Mouse (Mus musculus) right cerebral cortex, postnatal 14 days (tissue): ENCODE results near the gene Psmf1.

ENCODE experiments used
- DNase-seq: peaks from one replicate; pipeline ENCODE4 v3.0.0; 2022

The Psmf1 gene

DNA sequence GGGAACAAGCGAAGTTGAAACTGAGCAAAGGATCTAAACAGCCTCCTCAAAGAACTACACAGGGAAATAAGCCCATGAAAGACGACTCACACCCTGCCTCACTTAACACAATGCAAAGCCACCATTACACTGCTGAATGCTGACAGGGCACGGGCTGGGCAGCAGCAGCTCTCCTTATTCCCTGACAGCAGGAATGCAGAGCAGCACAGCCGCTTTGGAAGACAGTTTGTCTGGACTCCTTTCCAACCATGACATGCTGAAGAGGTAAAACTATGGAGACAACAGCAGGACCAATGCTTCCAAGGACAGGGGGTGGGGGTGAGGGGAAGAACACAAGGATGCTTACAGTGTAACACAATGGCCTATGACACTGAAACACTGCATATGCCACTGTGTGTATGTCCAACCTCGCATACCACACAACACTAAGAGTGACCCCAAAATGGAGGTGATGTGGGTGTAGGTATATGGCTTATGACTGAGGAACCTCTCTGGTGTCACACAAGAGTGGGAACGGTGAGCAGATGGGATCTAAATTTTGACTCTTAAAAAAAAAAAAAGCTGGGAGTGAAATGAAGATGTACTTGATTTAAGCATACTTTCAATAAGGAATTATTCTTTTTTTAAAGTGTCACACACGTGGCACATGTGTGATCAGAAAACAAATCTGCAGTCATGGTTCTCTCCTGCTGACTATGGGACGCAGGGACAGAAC lies 10.7 kb downstream of the Psmf1 start:
- no peak for DNase-seq

DNA sequence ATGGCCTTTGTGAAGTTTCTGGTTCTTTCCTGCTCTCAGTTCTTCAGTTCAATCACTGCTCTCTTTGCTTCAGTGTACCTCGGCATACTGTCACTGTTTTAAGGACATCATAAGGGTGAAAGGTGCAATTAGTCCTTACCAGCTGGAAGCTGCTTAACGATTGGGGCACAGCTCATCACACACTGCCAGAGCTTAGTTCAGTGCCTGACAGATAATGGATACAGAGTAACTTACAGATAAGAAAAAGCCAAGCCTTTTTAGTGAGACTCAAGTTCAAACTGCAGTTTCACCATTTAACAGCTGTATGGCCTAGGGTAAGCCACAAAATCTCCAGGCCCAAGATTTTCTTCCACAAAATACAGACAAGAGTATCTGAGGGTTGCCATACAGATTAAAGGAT lies 19.9 kb downstream of the Psmf1 start:
- DNase-seq: no peak

DNA sequence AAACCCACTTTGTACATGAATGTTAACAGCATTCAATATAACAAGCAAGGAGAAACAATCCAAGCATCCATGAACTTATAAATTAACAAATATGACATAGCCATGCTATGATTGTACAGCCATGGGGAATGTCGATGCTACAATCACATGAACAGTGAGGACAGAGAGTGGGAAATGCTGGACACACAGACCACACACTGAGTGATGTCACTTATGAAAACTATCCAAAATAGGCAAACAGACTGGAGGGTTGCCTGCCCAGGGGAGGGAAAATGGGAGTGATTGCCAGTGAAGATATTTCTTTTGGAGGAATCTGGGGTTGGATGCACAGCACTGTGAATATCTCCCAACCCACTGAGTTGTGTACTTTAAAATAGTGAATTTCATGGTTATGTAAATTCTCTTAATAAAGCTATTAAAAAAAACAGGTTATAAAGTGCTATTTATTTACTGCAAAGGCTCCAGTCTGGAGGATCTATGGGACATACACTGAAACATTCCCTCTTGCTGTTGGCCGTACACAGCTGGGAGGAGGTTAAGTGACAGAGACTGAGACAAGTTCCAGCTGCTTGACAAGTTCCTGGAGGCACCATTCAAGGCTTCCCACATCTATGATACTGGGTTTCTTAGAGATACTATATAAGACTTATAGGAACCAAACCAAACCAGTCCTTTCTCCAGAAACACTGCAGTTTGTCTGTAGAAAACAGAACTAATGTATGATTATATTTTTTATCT lies 27.5 kb downstream of the Psmf1 start:
- DNase-seq: no peak

- DNase-seq: no peak
Measured at GRCm38 (mm10) chr2:151715526-151715925, 28.5 kb downstream of the Psmf1 start.

DNA sequence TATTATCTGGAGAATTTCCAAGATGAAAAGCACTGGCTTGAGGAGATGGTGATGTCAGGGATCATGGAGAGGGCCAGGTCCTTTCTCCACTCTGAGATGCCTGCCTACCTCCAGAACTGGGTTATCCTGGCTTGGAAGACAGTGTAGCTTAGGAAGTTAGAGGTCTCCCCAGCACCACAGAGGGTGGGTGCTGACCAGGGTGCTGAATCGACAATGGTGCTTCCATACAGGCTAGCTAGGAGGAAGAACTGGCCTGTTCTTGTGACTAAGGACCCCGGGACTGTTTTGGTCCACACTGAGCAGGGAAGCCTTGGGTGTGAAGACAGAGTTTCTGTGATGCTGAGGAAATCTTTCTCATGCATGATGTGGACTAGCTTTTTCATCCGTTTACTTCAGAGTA lies 31.3 kb downstream of the Psmf1 start:
- no peak for DNase-seq

DNA sequence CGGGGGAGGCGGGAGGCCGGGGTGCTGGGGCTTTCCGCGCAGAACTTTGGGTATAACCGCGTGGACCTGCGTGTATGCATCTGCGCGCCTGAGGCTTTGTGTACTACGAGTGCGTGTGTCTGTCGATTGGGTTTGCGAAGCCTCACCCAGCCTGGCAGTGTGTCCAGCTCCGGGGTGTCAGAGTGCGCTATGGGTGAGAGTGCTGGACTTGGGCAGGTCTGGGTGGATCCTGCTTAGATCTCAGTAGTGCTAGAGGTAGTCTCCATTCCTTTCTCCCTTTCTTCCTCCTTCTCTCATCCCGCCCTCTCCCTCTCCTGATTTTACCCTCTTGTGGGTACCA lies 41.2 kb downstream of the Psmf1 start:
- DNase-seq: peak; percentile 24

- peak; percentile 62 for DNase-seq
Measured at GRCm38 (mm10) chr2:151702146-151702850, 41.7 kb downstream of the Psmf1 start.

DNA sequence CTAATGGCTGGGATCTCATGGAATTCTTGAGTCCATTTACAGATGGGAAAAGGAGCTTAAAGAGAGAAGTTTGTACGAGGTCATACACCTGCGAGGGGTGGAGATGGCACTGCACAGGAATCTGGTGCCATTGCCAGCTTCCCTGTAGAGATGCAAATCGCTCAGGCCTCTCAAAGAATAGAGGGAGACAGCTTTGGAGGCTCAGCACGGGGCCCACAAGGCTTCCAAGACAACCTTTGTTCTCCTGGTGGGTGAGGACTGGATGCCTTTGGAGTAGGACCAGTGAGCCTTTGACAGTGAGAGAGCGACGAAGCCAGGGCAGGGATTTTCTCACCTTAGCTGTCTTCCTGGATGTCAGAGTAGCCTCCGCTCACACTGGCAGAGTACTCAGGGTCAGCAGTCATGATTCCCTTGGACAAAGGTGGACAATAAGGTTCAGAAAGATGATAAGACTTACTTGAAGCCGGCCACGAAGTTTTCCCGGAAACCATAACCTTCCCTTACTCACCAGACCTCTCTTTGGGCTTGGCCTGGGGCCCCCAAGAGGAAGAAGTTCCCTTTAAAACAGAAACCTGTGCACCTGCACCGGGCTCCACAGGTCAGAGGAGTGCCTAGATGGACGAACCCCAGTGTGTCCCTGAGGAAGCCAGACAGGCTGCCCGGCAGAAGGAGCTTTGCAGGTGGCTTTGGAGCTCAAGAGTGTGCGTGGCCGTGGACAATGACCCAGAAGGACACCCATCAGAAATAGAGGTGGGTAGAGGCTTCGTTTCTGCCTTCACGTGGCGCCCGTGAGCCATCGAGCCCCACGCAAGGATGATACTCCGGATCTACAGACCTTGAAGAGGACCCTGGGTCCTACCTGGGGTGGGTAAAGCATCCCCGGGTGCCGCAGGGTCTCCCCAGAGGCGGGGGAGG lies 42.5 kb downstream of the Psmf1 start, which contains the start of gene Tmem74b:
Tmem74b (plus strand) TSS at position 778 of the 915 bp plus-strand sequence.
- DNase-seq: no peak

DNA sequence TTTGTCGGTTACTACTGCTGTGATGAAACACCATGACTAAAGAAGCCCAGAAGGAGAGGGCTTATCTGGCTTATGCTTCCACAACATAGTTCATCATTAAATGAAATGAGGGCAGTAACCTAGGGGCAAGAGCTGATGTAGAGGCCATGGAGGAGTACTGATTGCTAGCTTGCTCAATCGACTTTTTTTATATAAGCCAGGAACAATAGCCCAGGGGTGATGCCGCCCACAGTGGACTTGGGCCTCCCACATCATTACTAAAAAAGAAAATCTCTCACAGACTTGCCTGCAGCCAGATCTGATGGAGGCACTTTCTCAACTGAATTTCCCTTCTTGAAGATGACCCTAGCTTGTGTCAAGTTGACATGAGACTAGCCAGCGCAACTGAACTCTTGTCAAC lies 61.0 kb downstream of the Psmf1 start:
- no peak for DNase-seq

DNA sequence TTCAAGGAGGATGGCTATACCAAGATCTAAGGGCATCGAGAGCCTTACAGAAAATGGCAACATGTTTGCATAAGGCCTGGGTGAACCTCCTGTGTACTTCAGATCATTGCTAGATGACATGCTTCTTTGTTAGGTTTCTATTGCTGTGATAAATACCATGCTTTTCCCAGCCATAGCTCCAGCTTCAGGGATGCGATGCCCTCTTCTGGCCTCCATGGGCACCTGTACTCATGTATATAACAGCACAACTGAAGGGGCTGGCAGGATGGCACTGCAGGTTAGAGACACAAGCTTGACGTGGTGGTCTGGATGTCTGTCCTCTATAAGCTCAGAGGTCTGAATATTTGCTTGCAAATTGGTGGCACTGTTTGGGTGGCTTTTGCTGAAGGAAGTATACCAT lies 61.6 kb downstream of the Psmf1 start:
- DNase-seq: peak; percentile 30

DNA sequence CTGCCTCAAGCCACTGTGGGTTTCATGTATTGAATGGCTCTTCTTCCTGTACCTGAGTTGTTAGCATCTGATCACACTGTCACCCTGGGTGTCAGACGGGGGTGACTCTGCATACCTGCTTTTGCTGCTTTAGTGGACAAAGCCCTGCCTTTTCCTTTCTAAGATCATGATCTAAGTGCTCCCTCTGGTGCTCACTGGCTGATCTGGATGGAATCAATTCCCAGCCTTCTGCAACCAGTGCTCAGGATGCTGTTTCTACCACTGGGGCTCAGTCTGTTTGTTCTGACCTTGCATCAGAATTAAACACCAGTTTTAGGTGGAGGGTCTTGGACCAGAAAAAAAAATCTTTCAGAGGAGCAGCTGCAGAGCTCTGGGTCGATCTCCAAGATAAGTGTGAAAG lies 67.8 kb downstream of the Psmf1 start:
- no peak for DNase-seq

- no peak for DNase-seq
Measured at GRCm38 (mm10) chr2:151670968-151671329, 73.0 kb downstream of the Psmf1 start.

- DNase-seq: no peak
Measured at GRCm38 (mm10) chr2:151670026-151670967, 73.7 kb downstream of the Psmf1 start.

DNA sequence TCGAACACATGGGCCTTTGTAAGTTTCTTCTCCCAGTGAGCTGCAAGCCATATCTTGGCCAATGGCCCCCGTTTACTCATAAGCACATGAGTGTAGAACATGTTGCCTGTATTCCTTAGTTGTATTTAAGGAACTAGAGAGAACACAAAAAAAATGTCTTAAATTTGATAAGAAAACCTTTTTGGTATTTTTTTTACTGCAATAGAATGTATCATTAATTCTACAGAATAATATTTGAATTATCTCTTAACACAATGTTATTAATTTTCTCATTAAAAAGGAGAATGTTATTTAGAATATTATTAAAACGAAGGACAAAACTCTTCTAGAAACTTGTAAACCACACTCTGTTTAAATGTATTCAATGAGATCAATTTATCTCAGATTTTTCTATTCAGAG lies 75.6 kb downstream of the Psmf1 start, which contains the start of gene Rad21l:
Rad21l (minus strand) TSS at position 101 of the 400 bp plus-strand sequence.
- no peak for DNase-seq
